Mouse (Mus musculus) spleen, embryonic (tissue): ENCODE data around the gene Cenpu.
"Not testable (repeated sequence)": the region's sequence is repeated elsewhere in the genome, so short reads cannot be mapped to it uniquely, and the experiment has no call there.

Experiments used
- CTCF ChIA-PET: fragments of 350-600 bp; sonication (Branson Sonifier 250); formaldehyde crosslinking; loops from one replicate; lab custom pipeline; 2022; lab: Charles Lee

The Cenpu gene

GRCm38 (mm10) chr8:46546431-46547176 is 5.2 kb upstream of the Cenpu start:
- CTCF ChIA-PET = interaction anchor here (0.6 kb wide), 1 partner anchor 214 kb away, joined by 5 read pairs; no protein-coding TSS in a partner anchor

- CTCF ChIA-PET = no interaction called here
These were observed 4.6 kb upstream of the Cenpu start for GRCm38 (mm10) chr8:46547245-46547644.

GRCm38 (mm10) chr8:46550058-46550457 is 1.8 kb upstream of the Cenpu start:
- CTCF ChIA-PET = no interaction called here

- CTCF ChIA-PET = no interaction called here
These were observed 799 bp upstream of the Cenpu start for GRCm38 (mm10) chr8:46551029-46551428.

GRCm38 (mm10) chr8:46552441-46552765 is 575 bp downstream of the Cenpu start:
- CTCF ChIA-PET = no interaction called here

GRCm38 (mm10) chr8:46559428-46559827 is 7.6 kb downstream of the Cenpu start:
- CTCF ChIA-PET = no interaction called here

- CTCF ChIA-PET = no interaction called here
These were observed 10.5 kb downstream of the Cenpu start for GRCm38 (mm10) chr8:46562333-46562732.

- CTCF ChIA-PET = interaction anchor here (0.6 kb wide), 1 partner anchor 803 kb away, joined by 3 read pairs; no protein-coding TSS in a partner anchor
These were observed 15.2 kb downstream of the Cenpu start for GRCm38 (mm10) chr8:46566914-46567529.

- CTCF ChIA-PET = no interaction called here
These were observed 16.1 kb downstream of the Cenpu start for GRCm38 (mm10) chr8:46567946-46568345.

- CTCF ChIA-PET = no interaction called here
These were observed 17.1 kb downstream of the Cenpu start for GRCm38 (mm10) chr8:46568942-46569341.

GRCm38 (mm10) chr8:46569659-46570441 is 18.0 kb downstream of the Cenpu start:
- CTCF ChIA-PET = no interaction called here

- CTCF ChIA-PET = no interaction called here
These were observed 18.8 kb downstream of the Cenpu start for GRCm38 (mm10) chr8:46570673-46571072.

- CTCF ChIA-PET = no interaction called here
These were observed 21.6 kb downstream of the Cenpu start for GRCm38 (mm10) chr8:46573446-46573845.

GRCm38 (mm10) chr8:46573964-46574363 is 22.1 kb downstream of the Cenpu start:
- CTCF ChIA-PET = no interaction called here

- CTCF ChIA-PET = no interaction called here
These were observed 27.0 kb downstream of the Cenpu start for GRCm38 (mm10) chr8:46578794-46579193.

GRCm38 (mm10) chr8:46584328-46584727 is 32.5 kb downstream of the Cenpu start:
- CTCF ChIA-PET = not testable (repeated sequence)

- CTCF ChIA-PET = no interaction called here
These were observed 33.7 kb downstream of the Cenpu start for GRCm38 (mm10) chr8:46585576-46585975.

GRCm38 (mm10) chr8:46587911-46588310 is 36.1 kb downstream of the Cenpu start:
- CTCF ChIA-PET = no interaction called here

GRCm38 (mm10) chr8:46588663-46589062 is 36.8 kb downstream of the Cenpu start:
- CTCF ChIA-PET = no interaction called here

- CTCF ChIA-PET = no interaction called here
These were observed 41.2 kb downstream of the Cenpu start for GRCm38 (mm10) chr8:46593067-46593466.

- CTCF ChIA-PET = no interaction called here
These were observed 41.9 kb downstream of the Cenpu start for GRCm38 (mm10) chr8:46593772-46594171.

- CTCF ChIA-PET = interaction anchor here (0.7 kb wide), 1 partner anchor 14 kb away, joined by 4 read pairs; no protein-coding TSS in a partner anchor
These were observed 43.8 kb downstream of the Cenpu start for GRCm38 (mm10) chr8:46595593-46595992.
